Mouse (Mus musculus) midbrain, embryonic 12.5 days (tissue): ENCODE data around the gene Kcnd3. TPM values are rescaled to one million over a fixed set of nuclear protein-coding genes. Genes with fewer than 3 reads are reported as not detected.
A peak's percentile ranks its signal among the peaks of the same experiment; 100 is the strongest.

Experiments
- ATAC-seq: fragments of 200-750 bp; cut with Nextera tagmentation; 2 replicates; pipeline ENCODE4 v1.8.0; 2017; ENCODE audit warnings: low read depth, moderate TSS enrichment, moderate library complexity; ENCODE audit not compliant: low FRiP score
- H3K27ac ChIP-seq: fragments of 300-500 bp; sonication (generic); replicated peaks from 2 replicates; pipeline ENCODE4 v1.5.1; 2016; ENCODE audit warnings: mild to moderate bottlenecking
- H3K27me3 ChIP-seq: fragments of 300-500 bp; sonication (generic); 2 replicates; pipeline ENCODE4 v1.6.1; 2016; ENCODE audit warnings: mild to moderate bottlenecking
- H3K36me3 ChIP-seq: fragments of 300-500 bp; sonication (generic); 2 replicates; pipeline ENCODE4 v1.6.1; 2016
- H3K4me1 ChIP-seq: fragments of 300-500 bp; sonication (generic); 2 replicates; pipeline ENCODE4 v1.6.1; 2016
- H3K4me2 ChIP-seq: fragments of 300-500 bp; sonication (generic); replicated peaks from 2 replicates; pipeline ENCODE4 v1.6.1; 2016; ENCODE audit warnings: mild to moderate bottlenecking, moderate library complexity
- H3K4me3 ChIP-seq: fragments of 300-500 bp; sonication (generic); 2 replicates; pipeline ENCODE4 v1.5.1; 2016; ENCODE audit warnings: mild to moderate bottlenecking
- H3K9ac ChIP-seq: fragments of 300-500 bp; sonication (generic); replicated peaks from 2 replicates; pipeline ENCODE4 v1.6.1; 2016; ENCODE audit warnings: mild to moderate bottlenecking, moderate library complexity
- H3K9me3 ChIP-seq: fragments of 300-500 bp; sonication (generic); 2 replicates; pipeline ENCODE4 v1.6.1; 2016; ENCODE audit warnings: mild to moderate bottlenecking
- WGBS: fragments of 180-500 bp; shearing (Covaris S2); methylation state at CpG from one replicate; pipeline ENCODE4 v1.1.7; 2016; 5-methylcytosine and 5-hydroxymethylcytosine counted together
- polyA plus RNA-seq: library from polyadenylated mRNA; unstranded; fragments of >200 nt; fragmentation: Nextera tagmentation; extraction: Ambion mirVana; gene quantifications from 2 replicates; pipeline ENCODE4 v1.2.1, GENCODE M21; 2016

The Kcnd3 gene
- polyA plus RNA-seq, 1 experiment from 2014 or later, result 5.1 TPM

DNA sequence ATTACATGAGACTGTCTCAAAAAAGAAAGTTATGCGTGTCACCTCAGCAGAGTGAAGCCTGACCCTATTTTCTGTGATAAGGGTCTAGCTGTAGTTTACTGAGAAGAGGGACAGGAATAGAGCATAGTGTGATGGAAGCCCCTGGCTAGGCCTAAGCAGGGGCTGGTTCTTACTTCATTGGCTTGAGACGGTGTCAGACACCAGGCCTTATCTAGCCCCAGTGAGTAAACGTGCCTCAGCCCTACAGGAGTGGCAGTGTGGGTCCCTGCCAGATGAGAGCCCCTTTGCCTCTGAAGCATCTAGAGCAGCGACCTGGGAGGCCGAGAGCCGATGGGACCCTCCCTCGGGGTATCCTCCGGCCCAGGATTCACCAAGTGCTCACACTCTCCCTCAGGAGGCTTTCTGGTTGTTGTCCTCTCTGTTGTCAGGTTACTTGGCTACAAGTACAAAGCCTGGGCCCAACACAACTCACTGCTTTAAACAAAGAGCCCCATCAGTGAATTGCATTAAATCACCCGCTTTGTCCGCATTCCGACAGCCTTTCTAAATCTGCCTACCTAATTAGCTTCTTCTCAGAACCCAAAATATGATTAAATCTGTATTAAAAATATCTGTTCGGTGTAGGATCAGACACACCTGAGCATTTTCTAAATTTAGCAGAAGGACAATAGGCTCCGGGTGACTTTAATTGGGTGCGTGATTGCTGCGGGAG, 53.2 kb downstream of the Kcnd3 start:
- Histone ChIP-seq H3K9me3 (no peaks in the 10 kb centered on the region), H3K4me2 (no peak overlapping the region), H3K27me3 (no peaks in the 10 kb centered on the region), H3K36me3 (no peaks in the 10 kb centered on the region), H3K4me1 (peaks cover 15% of the 10 kb centered on the region), H3K9ac (no peak overlapping the region), H3K4me3 (no peak overlapping the region), H3K27ac (peak overlapping the region; percentile 58)
- WGBS, result 62% methylated on average over 15 of the region's 15 CpGs
- peak; percentile 38 for ATAC-seq

DNA sequence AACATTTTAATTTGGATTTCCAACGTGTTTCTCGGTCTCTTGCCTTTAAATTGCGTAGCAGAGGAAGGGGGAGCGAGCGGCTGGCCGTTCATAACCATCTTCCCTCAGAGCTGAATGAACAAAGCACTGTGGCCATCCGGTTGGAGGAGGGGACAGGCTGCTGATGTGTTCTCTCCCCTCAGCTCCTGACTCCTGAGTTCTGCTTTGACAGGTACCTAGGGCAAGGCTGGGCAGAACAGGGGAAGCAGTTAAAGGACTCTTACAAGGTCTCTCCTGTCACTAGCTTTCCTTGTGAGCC, 53.7 kb downstream of the Kcnd3 start:
- ATAC-seq, result peak; percentile 47; the same call in 1 of the 2 replicates
- Histone ChIP-seq H3K27me3 (no peaks in the 10 kb centered on the region), H3K4me1 (peaks cover 15% of the 10 kb centered on the region), H3K9ac (no peak overlapping the region), H3K4me3 (no peak overlapping the region), H3K4me2 (no peak overlapping the region), H3K27ac (peak overlapping the region; percentile 58; the same call in 1 of the 2 replicates), H3K36me3 (no peaks in the 10 kb centered on the region), H3K9me3 (no peaks in the 10 kb centered on the region)
- 36% methylated on average over 7 of the region's 7 CpGs for WGBS

DNA sequence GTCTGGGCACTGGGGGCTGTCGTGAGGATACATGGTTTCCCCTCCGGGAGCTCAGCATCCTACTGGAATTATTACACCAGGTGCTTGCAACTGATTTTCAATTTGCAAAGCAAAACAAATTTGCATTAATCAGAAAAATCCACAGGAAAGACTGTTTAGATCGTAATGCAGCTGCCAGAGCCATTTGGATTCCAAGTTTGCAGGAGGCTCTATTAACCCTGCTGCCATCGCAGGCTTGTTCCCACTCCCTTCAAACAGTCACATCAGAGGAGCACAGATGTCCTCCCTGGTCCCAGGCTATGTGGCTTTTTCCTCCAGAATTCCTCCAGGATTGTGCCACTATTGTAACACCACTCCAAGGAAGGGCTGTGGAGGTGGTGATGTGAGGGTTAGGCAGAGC, 54.5 kb downstream of the Kcnd3 start:
- no peaks in the 10 kb centered on the region for H3K27me3 ChIP-seq
- H3K27ac ChIP-seq, result no peak overlapping the region
- H3K4me2 ChIP-seq, result no peak overlapping the region
- H3K9me3 ChIP-seq, result no peaks in the 10 kb centered on the region
- no peaks in the 10 kb centered on the region for H3K36me3 ChIP-seq
- H3K4me3 ChIP-seq, result no peak overlapping the region
- H3K4me1 ChIP-seq, result peaks cover 15% of the 10 kb centered on the region
- ATAC-seq, result no peak
- H3K9ac ChIP-seq, result no peak overlapping the region
- WGBS, result 86% methylated on average over 4 of the region's 4 CpGs

DNA sequence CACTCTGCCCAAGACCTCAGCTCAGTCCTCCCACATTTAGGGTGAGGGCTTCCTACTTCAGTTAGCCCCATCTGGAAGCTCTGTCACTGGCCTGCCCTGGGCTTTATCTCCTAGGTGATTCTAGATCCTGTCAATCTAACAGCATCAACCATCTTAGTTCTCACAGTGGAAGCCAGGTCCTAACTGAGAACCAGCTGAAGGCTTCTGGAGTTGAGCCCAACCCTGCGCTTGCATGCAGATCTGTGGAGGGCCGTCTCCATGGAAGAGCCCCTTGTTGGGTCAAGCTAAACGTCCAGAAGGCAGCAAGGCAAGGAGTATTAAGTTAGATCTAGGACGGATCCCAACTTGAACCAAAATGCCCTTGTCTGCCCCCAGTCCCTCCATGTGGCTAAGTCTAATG, 57.2 kb downstream of the Kcnd3 start:
- ATAC-seq, result no peak
- Histone ChIP-seq H3K4me3 (no peak overlapping the region), H3K9ac (no peak overlapping the region), H3K4me1 (peaks cover 15% of the 10 kb centered on the region), H3K9me3 (no peaks in the 10 kb centered on the region), H3K4me2 (no peak overlapping the region), H3K27me3 (no peaks in the 10 kb centered on the region; the same call in 1 of the 2 replicates), H3K36me3 (no peaks in the 10 kb centered on the region), H3K27ac (no peak overlapping the region)
- 82% methylated on average over 4 of the region's 4 CpGs for WGBS

DNA sequence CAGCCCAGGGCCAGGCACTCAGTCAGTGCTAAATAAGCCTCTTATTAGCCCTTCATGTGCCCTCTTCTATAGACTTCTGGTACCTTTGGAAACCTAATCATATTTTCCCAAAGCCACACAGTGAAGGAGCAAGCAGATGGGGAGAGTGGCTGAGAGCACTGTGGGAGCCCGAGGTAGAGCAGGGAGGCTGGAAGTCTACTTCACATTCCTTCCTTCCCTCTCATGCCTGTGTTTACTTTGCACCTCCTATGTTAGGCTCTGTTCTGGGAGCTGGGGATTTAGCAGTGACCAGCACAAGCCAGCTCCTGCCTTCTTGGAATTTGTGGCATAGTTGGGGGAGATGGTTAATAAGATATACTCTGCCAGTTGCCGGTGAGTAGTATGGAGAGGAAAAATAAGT, 59.7 kb downstream of the Kcnd3 start:
- 66% methylated on average over 2 of the region's 2 CpGs for WGBS
- H3K4me2 ChIP-seq, result no peak overlapping the region

DNA sequence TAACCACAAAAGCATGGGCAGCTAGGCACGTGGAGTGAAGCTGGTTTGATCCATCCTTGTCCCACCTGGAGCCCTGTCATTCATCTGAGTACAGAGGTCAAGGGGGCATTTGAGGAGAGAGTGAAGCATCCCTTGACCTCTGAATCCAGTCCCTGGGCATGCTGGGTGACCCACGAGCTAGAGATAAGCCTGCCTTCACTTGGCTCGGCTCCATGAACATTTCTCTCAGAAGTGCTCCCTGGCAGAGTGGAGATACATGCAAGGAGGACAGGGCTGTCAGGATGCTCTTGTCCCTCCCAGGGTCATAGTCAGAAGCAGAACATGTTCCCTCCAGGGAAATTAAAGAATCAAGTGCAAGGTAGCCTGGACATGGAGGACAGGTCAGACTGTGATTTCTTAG, 62.1 kb downstream of the Kcnd3 start:
- Histone ChIP-seq H3K36me3 (no peaks in the 10 kb centered on the region), H3K9ac (no peak overlapping the region), H3K4me3 (no peak overlapping the region), H3K27me3 (peaks cover under 1% of the 10 kb centered on the region; the same call in 1 of the 2 replicates), H3K4me1 (peaks cover 2% of the 10 kb centered on the region; the same call in 1 of the 2 replicates), H3K27ac (no peak overlapping the region), H3K9me3 (no peaks in the 10 kb centered on the region), H3K4me2 (no peak overlapping the region)
- ATAC-seq, result no peak
- WGBS, result 72% methylated on average over 3 of the region's 3 CpGs

More for the DNA sequence above, 59.7 kb downstream of the Kcnd3 start:
- H3K4me1 ChIP-seq, result no peaks in the 10 kb centered on the region
- H3K36me3 ChIP-seq, result no peaks in the 10 kb centered on the region
- H3K9me3 ChIP-seq, result no peaks in the 10 kb centered on the region
- H3K27me3 ChIP-seq, result no peaks in the 10 kb centered on the region; the same call in 1 of the 2 replicates
- ATAC-seq, result no peak
- H3K27ac ChIP-seq, result no peak overlapping the region
- no peak overlapping the region for H3K4me3 ChIP-seq
- no peak overlapping the region for H3K9ac ChIP-seq

DNA sequence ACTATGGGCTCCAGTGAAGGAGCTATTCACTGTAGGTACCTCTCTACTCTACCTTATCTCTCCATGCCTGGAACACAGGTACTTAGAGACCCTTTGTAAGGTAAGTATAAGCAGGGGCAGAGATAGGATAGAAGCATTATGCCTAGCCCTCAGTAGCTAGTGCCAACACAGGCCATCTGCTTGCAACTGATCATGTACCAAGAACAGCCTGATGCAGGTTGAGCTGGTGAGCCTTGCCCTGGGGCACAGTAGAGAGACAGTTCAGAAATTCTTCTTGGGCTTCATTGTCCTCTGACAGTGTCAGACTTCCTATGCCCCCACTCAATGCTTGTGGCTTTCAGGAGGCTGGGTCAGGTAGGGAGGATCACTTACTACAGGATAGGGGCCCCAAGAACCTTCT, 62.9 kb downstream of the Kcnd3 start:
- no peak for ATAC-seq
- Histone ChIP-seq H3K4me2 (no peak overlapping the region), H3K27me3 (peaks cover 3% of the 10 kb centered on the region; the same call in 1 of the 2 replicates), H3K9ac (no peak overlapping the region), H3K36me3 (no peaks in the 10 kb centered on the region), H3K9me3 (no peaks in the 10 kb centered on the region), H3K4me3 (no peak overlapping the region), H3K4me1 (peaks cover 2% of the 10 kb centered on the region; the same call in 1 of the 2 replicates), H3K27ac (no peak overlapping the region)

DNA sequence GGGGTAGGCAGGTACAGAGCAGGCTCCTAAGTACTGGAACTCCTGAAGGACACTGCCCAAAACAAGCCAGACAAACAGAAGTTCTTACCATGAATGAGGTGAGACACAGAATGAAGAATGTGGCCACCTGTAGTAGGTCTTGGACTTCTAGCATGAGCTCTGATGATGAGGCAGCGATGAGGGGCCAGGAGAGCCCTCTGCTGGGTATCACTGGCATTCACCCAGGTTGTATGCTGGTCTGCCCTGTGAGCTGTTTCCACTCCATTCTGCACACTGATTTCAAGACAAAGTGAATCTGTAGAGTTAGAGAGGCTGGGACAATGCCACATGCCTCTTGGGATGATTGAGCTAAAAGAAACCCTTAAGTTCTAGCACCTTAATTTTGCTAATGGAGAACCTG, 63.5 kb downstream of the Kcnd3 start:
- Histone ChIP-seq H3K9ac (no peak overlapping the region), H3K4me1 (peaks cover 2% of the 10 kb centered on the region; the same call in 1 of the 2 replicates), H3K4me3 (no peak overlapping the region), H3K27me3 (peaks cover 3% of the 10 kb centered on the region; the same call in 1 of the 2 replicates), H3K9me3 (no peaks in the 10 kb centered on the region), H3K27ac (no peak overlapping the region), H3K36me3 (no peaks in the 10 kb centered on the region), H3K4me2 (no peak overlapping the region)
- 100% methylated on average over 1 of the region's 1 CpGs for WGBS
- no peak for ATAC-seq

DNA sequence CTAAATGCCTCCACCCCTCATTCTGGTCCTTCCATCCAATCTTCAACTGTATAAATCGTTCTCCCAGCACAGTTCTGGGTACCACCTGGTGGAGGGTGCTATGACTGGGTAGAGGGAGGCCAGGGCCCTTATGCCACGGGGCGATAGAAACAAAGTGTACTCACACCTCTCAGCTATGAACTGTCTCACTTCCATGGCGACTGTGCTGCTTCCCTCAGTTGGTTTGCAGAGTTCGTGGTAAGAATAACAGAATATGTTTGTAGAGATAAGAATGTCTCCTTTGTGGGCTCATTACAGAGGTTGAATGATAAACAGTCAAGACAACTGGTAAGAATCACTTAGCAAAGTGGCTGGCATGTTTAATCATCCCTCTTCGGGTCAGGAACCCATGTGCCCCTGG, 68.3 kb downstream of the Kcnd3 start:
- Histone ChIP-seq H3K27me3 (0 out of 2 replicates have a peak, but pooled peaks cover 3% of the 10 kb centered on the region), H3K4me3 (no peak overlapping the region), H3K9ac (no peak overlapping the region), H3K4me1 (peaks cover 2% of the 10 kb centered on the region; the same call in 1 of the 2 replicates), H3K9me3 (no peaks in the 10 kb centered on the region), H3K27ac (no peak overlapping the region), H3K36me3 (no peaks in the 10 kb centered on the region), H3K4me2 (no peak overlapping the region)
- no peak for ATAC-seq
- WGBS, result 89% methylated on average over 6 of the region's 6 CpGs

DNA sequence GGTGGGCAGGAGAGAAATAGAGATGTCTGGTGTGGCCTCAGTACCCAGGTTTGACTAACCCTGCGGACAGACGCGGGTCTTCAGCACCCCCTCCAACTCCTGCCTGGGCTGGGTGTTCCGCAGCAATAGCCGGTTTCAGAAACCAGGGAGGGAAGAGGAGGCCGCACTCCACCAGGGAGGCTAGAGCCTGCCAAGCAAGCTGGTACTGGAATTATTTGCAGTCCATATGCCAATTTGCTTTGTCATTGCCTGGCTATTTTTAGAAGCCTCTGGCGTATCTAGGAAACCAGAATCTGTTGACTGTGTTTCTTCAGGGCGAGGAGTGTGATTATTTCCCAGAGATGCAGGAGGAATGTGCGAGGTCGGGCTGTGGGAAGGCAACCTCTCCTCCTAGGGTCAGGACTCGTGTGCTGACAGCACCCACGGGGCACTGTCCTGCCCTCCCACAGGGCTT, 69.1 kb downstream of the Kcnd3 start:
- Histone ChIP-seq H3K27ac (no peak overlapping the region), H3K4me3 (no peak overlapping the region), H3K4me1 (peaks cover 2% of the 10 kb centered on the region; the same call in 1 of the 2 replicates), H3K36me3 (no peaks in the 10 kb centered on the region), H3K9ac (no peak overlapping the region), H3K27me3 (0 out of 2 replicates have a peak, but pooled peaks cover 3% of the 10 kb centered on the region), H3K4me2 (no peak overlapping the region), H3K9me3 (no peaks in the 10 kb centered on the region)
- WGBS, result 79% methylated on average over 12 of the region's 12 CpGs
- ATAC-seq, result no peak; the same call in 1 of the 2 replicates

DNA sequence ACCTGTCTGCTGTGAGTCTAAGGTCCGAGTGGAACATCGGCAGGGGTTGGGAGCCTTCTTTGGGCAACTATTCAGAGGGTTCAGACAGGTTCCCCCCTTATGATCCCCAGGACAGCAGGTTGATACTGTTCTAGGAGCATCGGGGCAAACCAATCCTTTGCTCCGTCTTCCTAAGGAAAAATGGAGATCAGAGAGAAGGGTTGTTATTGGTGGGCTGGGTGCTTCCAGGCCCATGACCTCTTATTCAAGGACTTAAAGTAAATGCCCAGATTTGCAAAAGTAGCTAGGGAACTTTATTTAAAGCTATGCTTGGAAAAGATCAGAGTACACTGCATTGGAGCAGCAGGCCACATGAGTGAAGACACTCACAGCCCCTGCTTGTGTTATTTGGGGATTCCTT, 69.5 kb downstream of the Kcnd3 start:
- H3K27ac ChIP-seq, result no peak overlapping the region
- no peak for ATAC-seq
- H3K4me2 ChIP-seq, result no peak overlapping the region
- H3K4me3 ChIP-seq, result no peak overlapping the region
- H3K9me3 ChIP-seq, result no peaks in the 10 kb centered on the region
- 0 out of 2 replicates have a peak, but pooled peaks cover 3% of the 10 kb centered on the region for H3K27me3 ChIP-seq
- 90% methylated on average over 4 of the region's 4 CpGs for WGBS
- peaks cover 2% of the 10 kb centered on the region; the same call in 1 of the 2 replicates for H3K4me1 ChIP-seq
- H3K36me3 ChIP-seq, result no peaks in the 10 kb centered on the region
- no peak overlapping the region for H3K9ac ChIP-seq

DNA sequence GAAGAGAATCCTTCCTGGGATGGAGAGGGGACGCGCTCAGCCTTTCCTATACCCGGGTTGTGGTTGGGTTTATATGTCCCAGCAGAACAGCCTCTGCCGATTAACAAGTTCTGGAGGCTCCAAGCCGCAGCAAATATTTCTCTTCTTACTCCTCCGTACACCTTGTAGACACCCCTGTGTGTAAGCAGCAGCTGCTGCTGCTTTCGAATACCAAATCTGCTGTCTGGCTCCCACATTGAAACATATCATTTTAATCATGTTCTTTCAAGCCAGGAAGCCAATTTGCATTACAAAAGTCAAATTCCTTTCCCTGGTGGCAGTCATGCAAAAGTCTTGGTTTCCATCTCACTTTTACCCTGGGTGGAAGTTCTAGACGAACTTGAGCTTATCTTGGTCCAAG, 76.7 kb downstream of the Kcnd3 start:
- H3K9ac ChIP-seq, result no peak overlapping the region
- no peak overlapping the region for H3K4me3 ChIP-seq
- peak overlapping the region; percentile 75; the same call in 1 of the 2 replicates for H3K27ac ChIP-seq
- no peaks in the 10 kb centered on the region for H3K36me3 ChIP-seq
- H3K4me1 ChIP-seq, result peaks cover 49% of the 10 kb centered on the region
- H3K27me3 ChIP-seq, result no peaks in the 10 kb centered on the region
- 47% methylated on average over 8 of the region's 8 CpGs for WGBS
- ATAC-seq, result no peak
- H3K4me2 ChIP-seq, result no peak overlapping the region
- no peaks in the 10 kb centered on the region for H3K9me3 ChIP-seq
